Comparison of ENCODE assay signal across 15 mouse cellular contexts in genomic region chr11:97825971-97826370, GRCm38 (mm10). TPM values are rescaled to one million over a fixed set of nuclear protein-coding genes. Genes with fewer than 3 reads are reported as not detected.
DNase-seq lines count a peak whose midpoint lies in the region; ATAC-seq and TF ChIP-seq lines count a peak whose summit lies in the region.
"Had no signal": no experiment of that assay in that cellular context is flagged by ENCODE, and none has a peak within 500 bp of the region (broad histone marks: within the 10 kb centered on the region; RNA-seq: fewer than 3 reads in every experiment).

No protein-coding gene starts in this region.

- H3K27me3 ChIP-seq in liver, embryonic 11.5 days (replicated peaks; ENCODE audit: control insufficient read depth, insufficient read depth, low read length), result no peaks in the 10 kb centered on the region
- no peaks in the 10 kb centered on the region for H3K27me3 ChIP-seq in small intestine, adult 2 months (ENCODE audit: control insufficient read depth, insufficient read depth, low read length)
- H3K27me3 ChIP-seq: CH12.LX; midbrain, embryonic 15.5 days had no signal

- peaks cover 8% of the 10 kb centered on the region; the same call in 1 of the 2 replicates for H3K36me3 ChIP-seq in liver, embryonic 11.5 days (ENCODE audit: control insufficient read depth, insufficient read depth, low read length)
- H3K36me3 ChIP-seq in small intestine, adult 2 months (ENCODE audit: control insufficient read depth, insufficient read depth, low read length), result peaks cover 73% of the 10 kb centered on the region

- no peak for TF ChIP-seq CTCF in bone marrow macrophage, adult 2 months (IDR thresholded peaks at IDR 0.05; ENCODE audit: low read depth, low read length)
- no peak for TF ChIP-seq CTCF in small intestine, adult 2 months (IDR thresholded peaks at IDR 0.05; ENCODE audit: extremely low read depth, insufficient read length, insufficient replicate concordance, low read depth, low read length)

- H3K4me1 ChIP-seq in liver, embryonic 11.5 days (replicated peaks; ENCODE audit: control insufficient read depth, insufficient read depth, low read length), result peaks cover 18% of the 10 kb centered on the region
- peaks cover 81% of the 10 kb centered on the region for H3K4me1 ChIP-seq in bone marrow macrophage, adult 2 months (ENCODE audit: control insufficient read depth, insufficient read depth, low read length)
- H3K4me1 ChIP-seq in small intestine, adult 2 months (ENCODE audit: control insufficient read depth, insufficient read depth, insufficient read length, low read length), result peaks cover 56% of the 10 kb centered on the region

- H3K4me3 ChIP-seq in liver, embryonic 11.5 days (ENCODE audit: low read depth, low read length), result no peak overlapping the region
- H3K4me3 ChIP-seq in bone marrow macrophage, adult 2 months (ENCODE audit: insufficient read depth, low read length), result peak overlapping the region; percentile 17
- no peak overlapping the region for H3K4me3 ChIP-seq in small intestine, adult 2 months (ENCODE audit: low read depth, low read length)
- H3K4me3 ChIP-seq: erythroblast, embryonic 14.5 days; midbrain, embryonic 15.5 days had no signal

- no peak overlapping the region for H3K9ac ChIP-seq in liver, embryonic 11.5 days (ENCODE audit: low read depth, low read length)
- H3K9ac ChIP-seq: midbrain, embryonic 15.5 days had no signal

- H3K27ac ChIP-seq in liver, embryonic 11.5 days (ENCODE audit: low read depth, low read length), result 0 out of 2 replicates have a peak overlapping the region, but pooled peaks have one; percentile 9
- H3K27ac ChIP-seq in bone marrow macrophage, adult 2 months (ENCODE audit: insufficient read depth, low read depth, low read length), result peak overlapping the region; percentile 100
- H3K27ac ChIP-seq in small intestine, adult 2 months (ENCODE audit: insufficient read depth, low read depth, low read length), result peak overlapping the region; percentile 76; the same call in 1 of the 2 replicates
- H3K27ac ChIP-seq: midbrain, embryonic 15.5 days had no signal

- 67% methylated on average over 9 of the region's 9 CpGs for WGBS in liver, embryonic 11.5 days
- 35% methylated on average over 9 of the region's 9 CpGs for WGBS in small intestine, adult 2 months

- no peak for ATAC-seq in liver, embryonic 11.5 days (replicated peaks; ENCODE audit: low FRiP score)
- ATAC-seq: midbrain, embryonic 15.5 days had no signal

- peak overlapping the region; percentile 8; the same call in 1 of the 2 replicates for H3K4me2 ChIP-seq in liver, embryonic 11.5 days
- H3K4me2 ChIP-seq: midbrain, embryonic 15.5 days had no signal

- no peak for TF ChIP-seq POLR2A in bone marrow macrophage, adult 2 months (IDR thresholded peaks at IDR 0.05; ENCODE audit: borderline replicate concordance, low read depth, low read length)
- no peak for TF ChIP-seq POLR2A in small intestine, adult 2 months (IDR thresholded peaks at IDR 0.05; ENCODE audit: low read depth, low read length)

- intact Hi-C loops in heart, postnatal 25 days (cut with DNase I), result no loop called here

- no peaks in the 10 kb centered on the region for H3K9me3 ChIP-seq in liver, embryonic 11.5 days (ENCODE audit: control insufficient read depth, low read length)
- H3K9me3 ChIP-seq: midbrain, embryonic 15.5 days had no signal

- no peak for DNase-seq in liver, embryonic 11.5 days (ENCODE audit: low spot score)
- DNase-seq in liver, result no peak
- no peak for DNase-seq in heart, postnatal 25 days (ENCODE audit: low spot score)
- no peak for DNase-seq in right cerebral cortex, postnatal 4 days
- no peak for DNase-seq in layer of hippocampus, adult 8-10 months (ENCODE audit: low spot score in 2 of 2)
- no peak for DNase-seq in left cerebral cortex, adult 18-20 months (ENCODE audit: low spot score in 2 of 2)
- DNase-seq: heart, adult 18-20 months; heart, postnatal 4 days; kidney, adult 9 months had no signal

RNA-seq across cellular contexts. Expression of gene B230217C12Rik, which starts 14.6 kb away (rescaled TPM):
- polyA plus RNA-seq in liver, embryonic 11.5 days (2014; fragmentation: Nextera tagmentation; extraction: Ambion mirVana), result 3.7 and 5.4 TPM in 2 replicates
- 1.8 and 2.4 TPM in 2 replicates for polyA plus RNA-seq in bone marrow macrophage, adult 2 months (2012; ENCODE audit: insufficient read depth, insufficient read length, missing spikeins)
- polyA plus RNA-seq in small intestine, adult 2 months (2012; rRNA removed), result 0.43 and 0.44 TPM in 2 replicates
- total RNA-seq in heart, postnatal 25 days (2021), result under 1 TPM; 0.83 to 0.87 TPM
- total RNA-seq in layer of hippocampus, adult 8-10 months (2022), result 10 to 100 TPM; 58.6 to 70.2 (median 68.1) TPM
- 10 to 100 TPM; 73.9 to 75.8 TPM for total RNA-seq in left cerebral cortex, adult 18-20 months (2021)
- polyA plus RNA-seq: erythroblast, embryonic 14.5 days had no signal

RNA-seq across cellular contexts. Expression of gene Lasp1, which starts 27.2 kb away (rescaled TPM):
- 54.7 and 55.3 TPM in 2 replicates for polyA plus RNA-seq in liver, embryonic 11.5 days (2014; fragmentation: Nextera tagmentation; extraction: Ambion mirVana)
- polyA plus RNA-seq in bone marrow macrophage, adult 2 months (2012; ENCODE audit: insufficient read depth, insufficient read length, missing spikeins), result 194 and 201 TPM in 2 replicates
- polyA plus RNA-seq in small intestine, adult 2 months (2012; rRNA removed), result 165 and 397 TPM in 2 replicates
- 10 to 100 TPM; 41.3 to 46.2 TPM for total RNA-seq in heart, postnatal 25 days (2021)
- total RNA-seq in layer of hippocampus, adult 8-10 months (2022), result 100 to 1,000 TPM; 102 to 109 (median 104) TPM
- 100 to 1,000 TPM; 165 to 168 TPM for total RNA-seq in left cerebral cortex, adult 18-20 months (2021)

RNA-seq across cellular contexts. Expression of gene Rpl23, which starts 43.7 kb away (rescaled TPM):
- polyA plus RNA-seq in liver, embryonic 11.5 days (2014; fragmentation: Nextera tagmentation; extraction: Ambion mirVana), result 756 and 842 TPM in 2 replicates
- 854 and 1,184 TPM in 2 replicates for polyA plus RNA-seq in bone marrow macrophage, adult 2 months (2012; ENCODE audit: insufficient read depth, insufficient read length, missing spikeins)
- polyA plus RNA-seq in small intestine, adult 2 months (2012; rRNA removed), result 10.2 and 22.0 TPM in 2 replicates
- total RNA-seq in heart, postnatal 25 days (2021), result 100 to 1,000 TPM; 454 to 515 TPM
- total RNA-seq in layer of hippocampus, adult 8-10 months (2022), result 100 to 1,000 TPM; 304 to 481 (median 389) TPM
- total RNA-seq in left cerebral cortex, adult 18-20 months (2021), result 100 to 1,000 TPM; 351 to 356 TPM

RNA-seq across cellular contexts. Expression of gene 1700001P01Rik, which starts 50.3 kb away (rescaled TPM):
- 0.64 TPM in 1 of 2 replicates, not detected in the other for polyA plus RNA-seq in liver, embryonic 11.5 days (2014; fragmentation: Nextera tagmentation; extraction: Ambion mirVana)
- polyA plus RNA-seq in bone marrow macrophage, adult 2 months (2012; ENCODE audit: insufficient read depth, insufficient read length, missing spikeins), result not detected in 2 replicates
- not detected in 2 replicates for polyA plus RNA-seq in small intestine, adult 2 months (2012; rRNA removed)
- not detected for total RNA-seq in heart, postnatal 25 days (2021)
- total RNA-seq in layer of hippocampus, adult 8-10 months (2022), result 1 to 10 TPM in 1 of 4 experiments, under 1 TPM in 2, not detected in 1; 0.93 to 1.4 (median 0.98) TPM
- 1 to 10 TPM in 1 of 2 experiments, under 1 TPM in 1; 0.98 to 1.1 TPM for total RNA-seq in left cerebral cortex, adult 18-20 months (2021)
- total RNA-seq: heart, adult 18-20 months had no signal
- polyA plus RNA-seq: erythroblast, embryonic 14.5 days; limb, embryonic 11.5 days had no signal

RNA-seq across cellular contexts. Expression of gene Fbxo47, which starts 58.0 kb away (rescaled TPM):
- polyA plus RNA-seq in liver, embryonic 11.5 days (2014; fragmentation: Nextera tagmentation; extraction: Ambion mirVana), result 1.1 TPM in 2 replicates
- 0.67 and 1.5 TPM in 2 replicates for polyA plus RNA-seq in bone marrow macrophage, adult 2 months (2012; ENCODE audit: insufficient read depth, insufficient read length, missing spikeins)
- polyA plus RNA-seq in small intestine, adult 2 months (2012; rRNA removed), result not detected in 2 replicates
- total RNA-seq in heart, postnatal 25 days (2021), result under 1 TPM in 1 of 2 experiments, not detected in 1; 0.11 TPM
- 1 to 10 TPM; 1.9 to 4.6 (median 2.4) TPM for total RNA-seq in layer of hippocampus, adult 8-10 months (2022)
- 1 to 10 TPM; 3.6 to 4.5 TPM for total RNA-seq in left cerebral cortex, adult 18-20 months (2021)
- polyA plus RNA-seq: erythroblast, embryonic 14.5 days had no signal

Comparison
In these comparisons a context has a peak if more than half of its experiments do, and no peak if none do; other contexts are left out.
1. H3K27ac ChIP-seq: peak in every context shown above with its lines; median percentile 100 in bone marrow macrophage, adult 2 months; 76 in small intestine, adult 2 months; 9 in liver, embryonic 11.5 days.
2. RNA of gene B230217C12Rik, which starts 14.6 kb away (total RNA-seq): 73.9 to 75.8 TPM in left cerebral cortex, adult 18-20 months and 58.6 to 70.2 TPM in layer of hippocampus, adult 8-10 months; 0.83 to 0.87 TPM in heart, postnatal 25 days; every median in the first group is over 10 times any median in the second.